21 mouse cellular contexts compared by ENCODE assay signal in genomic region chr11:76050967-76051512, GRCm38 (mm10). TPM values are rescaled to one million over a fixed set of nuclear protein-coding genes. Genes with fewer than 3 reads are reported as not detected.
DNase-seq lines count a peak whose midpoint lies in the region; ATAC-seq and TF ChIP-seq lines count a peak whose summit lies in the region.
"Had no signal": no experiment of that assay in that cellular context is flagged by ENCODE, and none has a peak within 500 bp of the region (broad histone marks: within the 10 kb centered on the region; RNA-seq: fewer than 3 reads in every experiment).

No protein-coding gene starts in this region.

- no peaks in the 10 kb centered on the region for H3K9me3 ChIP-seq in lung, embryonic 14.5 days (ENCODE audit: low read depth, low read length)
- H3K9me3 ChIP-seq in embryonic facial prominence, embryonic 12.5 days: no peaks in the 10 kb centered on the region
- H3K9me3 ChIP-seq: embryonic facial prominence, embryonic 15.5 days; forebrain, embryonic 10.5 days; G1E; heart, embryonic 15.5 days had no signal

- ATAC-seq in lung, embryonic 14.5 days (ENCODE audit: insufficient read depth): peak; percentile 71
- ATAC-seq in embryonic facial prominence, embryonic 12.5 days (ENCODE audit: insufficient number of reproducible peaks, insufficient read depth, low FRiP score, low TSS enrichment): no peak
- no peak for ATAC-seq in inflammation-experienced regulatory T-cells, adult 6 months
- ATAC-seq: activated CD4-positive, CD25-positive, alpha-beta regulatory T cell, adult 4 months; forebrain, embryonic 14.5 days; hindbrain, embryonic 16.5 days had no signal

- DNase-seq in lung, embryonic 14.5 days: peak; percentile 70
- DNase-seq in lung, postnatal 4 days: no peak
- DNase-seq in R1 (ENCODE audit: low read depth, low spot score): peak; percentile 21
- peak; percentile 10 for DNase-seq in ZHBTc4 (ENCODE audit: low read depth, low spot score)
- no peak for DNase-seq in cerebellum, adult 11 months
- DNase-seq in cerebellum, adult 2 months: no peak
- DNase-seq: adrenal gland, postnatal 14 days; cerebellum, adult 9-10 months; cerebellum, postnatal 25 days; heart, adult 18-20 months had no signal

- H3K9ac ChIP-seq in lung, embryonic 14.5 days: no peak overlapping the region
- no peak overlapping the region for H3K9ac ChIP-seq in embryonic facial prominence, embryonic 12.5 days
- H3K9ac ChIP-seq: embryonic facial prominence, embryonic 15.5 days; heart, embryonic 15.5 days had no signal

- peaks cover 4% of the 10 kb centered on the region; the same call in 1 of the 2 replicates for H3K36me3 ChIP-seq in lung, embryonic 14.5 days (ENCODE audit: insufficient read depth)
- peaks cover 12% of the 10 kb centered on the region for H3K36me3 ChIP-seq in embryonic facial prominence, embryonic 12.5 days
- H3K36me3 ChIP-seq: heart, embryonic 15.5 days had no signal

- H3K4me1 ChIP-seq in lung, embryonic 14.5 days (ENCODE audit: insufficient read depth): 0 out of 2 replicates have a peak, but pooled peaks cover 3% of the 10 kb centered on the region
- peaks cover 20% of the 10 kb centered on the region; the same call in 1 of the 2 replicates for H3K4me1 ChIP-seq in embryonic facial prominence, embryonic 12.5 days
- peaks cover 15% of the 10 kb centered on the region for H3K4me1 ChIP-seq in cerebellum, adult 2 months (ENCODE audit: control insufficient read depth, insufficient read depth, low read length)
- H3K4me1 ChIP-seq: heart, embryonic 15.5 days had no signal

- no peak overlapping the region for H3K4me2 ChIP-seq in lung, embryonic 14.5 days
- H3K4me2 ChIP-seq in embryonic facial prominence, embryonic 12.5 days (replicated peaks): no peak overlapping the region
- H3K4me2 ChIP-seq: embryonic facial prominence, embryonic 15.5 days; heart, embryonic 11.5 days; heart, embryonic 15.5 days had no signal

- TF ChIP-seq POLR2A in cerebellum, adult 2 months (IDR thresholded peaks at IDR 0.05; ENCODE audit: borderline replicate concordance, insufficient read depth, low read length): no peak

- no peak overlapping the region for H3K4me3 ChIP-seq in lung, embryonic 14.5 days (ENCODE audit: low read depth, low read length)
- no peak overlapping the region for H3K4me3 ChIP-seq in embryonic facial prominence, embryonic 12.5 days
- H3K4me3 ChIP-seq in cerebellum, adult 2 months (replicated peaks; ENCODE audit: insufficient read depth, low read depth, low read length): no peak overlapping the region
- H3K4me3 ChIP-seq: embryonic facial prominence, embryonic 15.5 days; erythroblast, embryonic 14.5 days; forebrain, embryonic 10.5 days; heart, embryonic 15.5 days had no signal

- H3K27me3 ChIP-seq in lung, embryonic 14.5 days (ENCODE audit: insufficient read depth, low read length): no peaks in the 10 kb centered on the region
- no peaks in the 10 kb centered on the region for H3K27me3 ChIP-seq in embryonic facial prominence, embryonic 12.5 days
- H3K27me3 ChIP-seq in cerebellum, adult 2 months (ENCODE audit: control insufficient read depth, insufficient read depth, low read length): no peaks in the 10 kb centered on the region
- H3K27me3 ChIP-seq: embryonic facial prominence, embryonic 15.5 days; heart, embryonic 15.5 days had no signal

- WGBS in lung, embryonic 14.5 days: 38% methylated on average over 5 of the region's 5 CpGs
- 45% methylated on average over 5 of the region's 5 CpGs for WGBS in embryonic facial prominence, embryonic 12.5 days
- 71% methylated on average over 5 of the region's 5 CpGs for WGBS in cerebellum, adult 2 months

- no peak for TF ChIP-seq CTCF in lung, embryonic 14.5 days (IDR thresholded peaks at IDR 0.05; ENCODE audit: low read depth)
- TF ChIP-seq CTCF in cerebellum, adult 2 months (IDR thresholded peaks at IDR 0.05; ENCODE audit: borderline replicate concordance, insufficient read depth, low read depth, low read length): no peak

- peak overlapping the region; percentile 88 for H3K27ac ChIP-seq in lung, embryonic 14.5 days (ENCODE audit: low read depth)
- 0 out of 2 replicates have a peak overlapping the region, but pooled peaks have one; percentile 7 for H3K27ac ChIP-seq in embryonic facial prominence, embryonic 12.5 days
- no peak overlapping the region for H3K27ac ChIP-seq in cerebellum, adult 2 months (ENCODE audit: insufficient read depth, low read length)
- H3K27ac ChIP-seq: embryonic facial prominence, embryonic 15.5 days; forebrain, embryonic 10.5 days; heart, embryonic 15.5 days had no signal

RNA-seq across cellular contexts. Expression of gene Rflnb, which starts 23.5 kb away (rescaled TPM):
- polyA plus RNA-seq in lung, embryonic 14.5 days (2014; fragmentation: Nextera tagmentation; extraction: Ambion mirVana): 47.6 and 51.0 TPM in 2 replicates
- 63.2 and 64.5 TPM in 2 replicates for polyA plus RNA-seq in embryonic facial prominence, embryonic 12.5 days (2016; fragmentation: Nextera tagmentation; extraction: Ambion mirVana)
- 15.7 and 18.4 TPM in 2 replicates for polyA plus RNA-seq in cerebellum, adult 2 months (2012; rRNA removed)
- 10 to 100 TPM in 2 of 3 experiments, 1 to 10 TPM in 1; 7.9 to 25.3 (median 24.8) TPM for polyA plus RNA-seq in inflammation-experienced regulatory T-cells, adult 6 months (2017; shearing (Covaris generic))

RNA-seq across cellular contexts. Expression of gene 1700016K19Rik, which starts 51.3 kb away (rescaled TPM):
- 1.6 and 2.2 TPM in 2 replicates for polyA plus RNA-seq in lung, embryonic 14.5 days (2014; fragmentation: Nextera tagmentation; extraction: Ambion mirVana)
- 0.29 and 1.0 TPM in 2 replicates for polyA plus RNA-seq in embryonic facial prominence, embryonic 12.5 days (2016; fragmentation: Nextera tagmentation; extraction: Ambion mirVana)
- polyA plus RNA-seq in cerebellum, adult 2 months (2012; rRNA removed): 1.1 and 1.5 TPM in 2 replicates
- under 1 TPM in 1 of 3 experiments, not detected in 2; 0.62 TPM for polyA plus RNA-seq in inflammation-experienced regulatory T-cells, adult 6 months (2017; shearing (Covaris generic))
- polyA plus RNA-seq: erythroblast, embryonic 14.5 days; G1E; heart, embryonic 11.5 days had no signal

Comparison
In these comparisons a context has a peak if more than half of its experiments do, and no peak if none do; other contexts are left out.
1. DNase-seq: peak in lung, embryonic 14.5 days (single experiment), R1 (single experiment) and ZHBTc4 (single experiment); none in lung, postnatal 4 days (0 of 2), cerebellum, adult 11 months (single experiment) and cerebellum, adult 2 months (0 of 2).